Mouse (Mus musculus): ENCODE results near the gene Ercc5.

Ercc5 gene

DNA sequence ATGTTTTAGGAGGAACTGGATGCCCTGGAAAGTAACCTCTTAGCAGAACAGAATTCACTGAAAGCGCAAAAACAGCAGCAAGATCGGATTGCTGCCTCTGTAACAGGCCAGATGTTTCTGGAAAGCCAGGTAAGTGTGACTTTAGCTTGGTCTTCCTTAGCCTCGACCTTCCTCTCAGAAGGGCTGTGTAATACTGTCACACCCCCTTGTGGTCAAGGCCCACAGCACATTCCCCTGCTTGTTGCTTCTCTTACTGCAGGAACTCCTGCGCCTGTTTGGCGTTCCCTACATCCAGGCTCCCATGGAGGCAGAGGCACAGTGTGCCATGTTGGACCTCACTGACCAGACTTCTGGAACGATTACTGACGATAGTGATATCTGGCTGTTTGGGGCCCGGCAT lies 26.4 kb downstream of the Ercc5 start:
- DNase-seq (ENCODE audit: low spot score), result no peak

DNA sequence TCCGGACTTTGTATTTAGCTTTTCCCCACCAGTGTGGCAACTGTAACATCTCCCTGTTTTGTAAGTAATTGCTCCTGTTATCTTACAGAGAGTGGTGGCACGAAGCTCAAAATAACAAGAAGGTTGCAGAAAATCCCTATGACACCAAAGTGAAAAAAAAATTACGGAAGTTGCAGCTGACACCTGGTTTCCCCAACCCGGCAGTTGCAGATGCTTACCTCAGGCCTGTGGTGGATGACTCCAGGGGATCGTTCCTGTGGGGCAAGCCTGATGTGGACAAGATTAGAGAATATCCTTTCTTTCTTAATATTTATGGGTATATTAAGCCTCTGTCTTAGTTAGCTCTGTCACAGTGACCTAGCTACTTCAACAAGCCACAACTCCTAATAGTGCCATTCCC lies 30.5 kb downstream of the Ercc5 start:
- no peak for DNase-seq (ENCODE audit: low spot score)

DNA sequence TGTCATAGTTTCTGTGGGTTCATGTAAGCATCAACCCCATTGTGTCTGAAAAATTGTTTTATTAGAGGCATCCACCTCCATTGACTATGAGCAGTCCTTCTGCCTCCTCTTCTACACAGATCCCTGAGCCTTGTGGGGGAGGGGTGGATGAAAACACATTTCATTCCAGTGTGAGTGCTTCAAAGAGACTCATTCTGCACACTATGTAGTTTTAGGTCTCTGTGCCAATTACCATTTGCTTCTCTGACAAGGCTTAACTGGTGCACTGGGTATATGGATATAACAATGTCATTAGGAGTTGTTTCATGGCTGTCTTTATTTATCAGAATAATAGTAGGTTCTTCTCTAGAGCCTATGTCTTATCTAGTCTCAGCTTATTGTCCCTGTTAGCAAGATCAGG lies 38.9 kb downstream of the Ercc5 start:
- DNase-seq (ENCODE audit: low spot score), result no peak

DNA sequence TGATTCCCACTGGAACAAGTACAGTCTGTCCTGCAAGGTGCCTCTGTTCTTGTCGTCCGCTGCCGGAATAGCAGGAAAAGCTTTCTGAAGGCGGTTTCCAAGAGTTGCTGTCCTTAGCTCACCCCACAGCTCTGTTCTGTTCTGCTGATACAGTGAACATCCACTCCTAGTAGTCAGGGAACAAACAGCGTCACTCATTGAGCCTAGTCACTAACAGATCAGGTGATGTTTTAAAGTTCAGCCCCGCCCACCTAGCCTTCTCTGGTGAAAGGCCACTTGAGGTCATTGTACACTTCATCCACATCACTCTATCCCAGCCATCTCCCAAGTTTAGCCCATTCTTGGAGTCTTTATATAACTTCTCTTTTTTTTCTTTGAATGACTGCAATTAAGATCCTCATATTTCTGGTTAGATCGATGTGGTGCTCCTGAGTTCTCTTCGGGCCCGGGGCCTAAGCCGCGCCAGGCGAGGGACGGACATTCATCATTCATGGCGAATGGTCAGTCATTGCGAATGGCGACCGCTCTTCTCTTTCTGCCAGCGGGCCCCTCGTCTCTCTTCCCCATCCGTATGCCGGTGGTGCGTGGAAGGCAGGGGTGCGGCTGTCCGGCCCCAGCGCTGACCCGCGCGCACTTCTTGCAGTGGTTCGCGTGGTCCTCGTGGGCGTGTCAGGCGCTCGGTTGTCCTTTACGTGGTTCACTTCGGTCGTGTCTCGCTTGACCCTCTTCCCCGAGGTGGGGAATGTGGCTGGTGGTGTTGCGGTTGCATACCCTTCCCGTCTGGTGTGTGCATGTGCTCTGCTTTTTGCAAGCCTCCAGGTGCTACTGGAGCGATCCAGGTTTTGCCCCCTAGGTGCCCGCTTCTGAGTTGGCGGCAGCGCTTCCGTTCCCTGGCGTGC lies 51.0 kb downstream of the Ercc5 start:
- DNase-seq (ENCODE audit: low spot score), result no peak

DNA sequence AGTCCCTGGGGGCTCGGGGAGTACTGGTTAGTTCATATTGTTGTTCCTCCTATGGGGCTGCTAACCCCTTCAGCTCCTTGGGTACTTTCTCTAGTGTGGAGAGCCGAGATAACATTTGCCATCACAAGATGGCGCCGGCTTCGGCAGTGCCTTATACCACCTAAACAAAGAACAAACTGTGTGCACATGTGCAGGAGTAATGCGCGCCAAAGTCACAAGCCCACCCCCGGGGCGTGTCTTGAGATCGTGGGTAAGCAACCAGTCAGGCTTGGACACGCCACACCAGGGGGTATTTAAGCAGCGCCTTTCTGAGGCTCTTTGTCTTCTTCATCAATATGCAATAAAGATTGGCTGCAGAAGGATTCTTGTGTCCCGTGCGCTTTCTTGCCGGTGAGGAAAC lies 55.3 kb downstream of the Ercc5 start:
- DNase-seq (ENCODE audit: low spot score), result no peak

DNA sequence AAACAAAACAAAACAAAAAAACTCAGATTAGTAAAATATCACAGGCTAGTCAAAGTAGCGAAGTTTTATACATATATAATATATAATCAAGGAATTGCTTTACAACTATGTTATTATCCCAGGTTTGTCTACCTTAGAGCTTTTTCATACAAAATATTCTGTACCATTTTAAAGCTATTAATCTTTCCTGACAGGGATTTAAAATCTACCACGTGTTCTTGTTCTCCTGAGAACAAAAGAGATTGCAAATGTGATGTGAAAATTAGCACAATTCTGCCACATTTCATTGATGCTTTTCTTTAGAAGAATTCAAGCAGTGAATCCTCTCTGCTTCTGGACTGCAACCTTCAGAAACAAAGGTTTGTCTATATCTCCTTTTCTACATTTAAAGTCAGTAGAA lies 66.9 kb downstream of the Ercc5 start:
- DNase-seq (ENCODE audit: low spot score), result no peak

DNA sequence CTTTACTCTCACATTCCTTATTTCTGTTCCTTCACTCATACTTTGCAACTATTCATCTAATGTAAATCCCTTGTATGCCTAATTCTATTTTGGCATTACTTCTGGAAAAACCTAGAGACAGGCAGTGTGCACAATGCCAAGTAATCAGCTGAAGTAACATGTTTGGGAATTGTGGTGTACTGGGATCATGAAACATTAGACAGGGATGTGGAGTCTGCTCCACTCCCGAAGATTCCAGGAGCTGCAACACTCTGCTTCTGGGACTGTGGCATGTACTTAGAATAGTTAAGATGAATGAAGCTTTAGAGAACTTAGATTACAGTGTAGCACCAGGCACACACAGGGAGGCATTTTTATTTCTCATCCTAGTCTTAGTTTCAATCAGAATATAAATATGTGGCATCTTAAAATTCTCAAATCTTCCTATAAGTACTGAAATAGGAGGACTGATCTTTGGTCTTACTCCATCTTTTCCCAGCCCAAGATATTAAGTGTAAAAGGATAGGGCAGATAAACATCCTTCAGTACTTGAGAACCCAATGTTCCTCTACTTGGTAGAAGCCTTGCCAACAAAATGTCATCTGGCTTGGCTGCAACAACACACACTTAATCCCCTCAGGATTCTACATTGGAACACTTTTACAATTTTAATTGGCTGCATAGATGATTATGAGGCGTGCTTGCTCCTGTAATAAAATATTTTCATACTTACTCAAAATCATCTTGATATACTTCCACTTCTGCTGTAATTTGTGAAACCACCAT lies 69.0 kb downstream of the Ercc5 start:
- DNase-seq (ENCODE audit: low spot score), result no peak

DNA sequence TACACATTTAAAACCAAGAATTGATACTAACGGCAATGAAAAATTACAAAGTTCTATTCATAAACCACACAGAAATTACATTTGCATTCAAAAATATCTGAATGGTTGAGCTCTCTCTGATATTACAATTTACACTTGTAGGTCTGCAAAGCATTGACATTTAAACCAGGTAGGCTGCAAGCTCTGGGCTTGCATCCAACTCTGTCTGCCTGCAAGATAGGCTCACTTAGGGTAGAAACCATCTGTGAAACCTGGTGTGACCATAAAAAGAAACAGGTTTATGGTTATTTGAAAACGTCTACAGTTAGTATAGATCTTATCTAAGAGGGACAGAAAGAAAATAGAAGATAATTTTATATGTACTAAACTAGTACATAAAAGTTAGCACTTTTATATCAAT lies 69.6 kb downstream of the Ercc5 start:
- DNase-seq (ENCODE audit: low spot score), result no peak

DNA sequence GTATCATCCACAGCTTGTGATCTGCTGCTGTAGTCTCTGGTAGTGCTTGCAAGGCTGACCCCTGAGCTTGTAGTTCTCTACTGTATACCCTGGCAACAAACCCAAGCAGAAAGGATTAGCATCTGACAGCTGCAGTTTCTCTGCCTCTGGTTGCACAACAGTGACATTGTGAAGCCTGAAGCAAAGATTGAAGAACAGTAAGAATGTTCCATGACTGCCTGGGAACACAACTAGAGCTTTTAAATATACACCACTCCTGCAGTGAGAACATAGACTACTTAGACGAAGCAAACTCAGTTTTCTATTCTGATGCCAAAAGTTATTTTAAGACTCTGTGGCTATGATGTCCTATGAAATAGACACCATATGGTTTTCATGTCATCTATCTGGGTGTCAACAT lies 71.3 kb downstream of the Ercc5 start, which contains the start of gene Mettl21e:
TSS of gene Mettl21e (minus strand) at position 86 of the 400 bp plus-strand sequence.
- no peak for DNase-seq (ENCODE audit: low spot score)

DNA sequence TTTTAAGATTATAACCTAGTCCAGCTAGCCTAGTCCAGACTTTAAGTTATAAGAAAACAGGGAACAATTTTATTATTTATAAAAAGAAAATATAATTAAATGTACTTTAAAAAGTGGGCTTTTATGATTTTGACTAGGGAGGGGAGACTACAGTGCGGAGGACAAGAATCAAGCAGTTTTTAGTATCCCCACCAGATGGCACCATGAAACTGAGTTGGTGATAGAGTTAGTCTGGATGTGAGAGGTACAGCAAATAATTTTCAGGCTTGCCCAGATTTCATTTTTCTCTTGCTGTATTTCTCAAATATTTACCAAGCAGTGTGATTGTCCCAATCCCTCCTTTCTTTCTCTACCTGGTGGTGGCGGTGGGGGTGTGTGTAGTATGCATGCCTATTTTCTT lies 81.5 kb downstream of the Ercc5 start:
- no peak for DNase-seq (ENCODE audit: low spot score)
